Mouse (Mus musculus): ENCODE data around the gene Psmb7.

The Psmb7 gene

DNA sequence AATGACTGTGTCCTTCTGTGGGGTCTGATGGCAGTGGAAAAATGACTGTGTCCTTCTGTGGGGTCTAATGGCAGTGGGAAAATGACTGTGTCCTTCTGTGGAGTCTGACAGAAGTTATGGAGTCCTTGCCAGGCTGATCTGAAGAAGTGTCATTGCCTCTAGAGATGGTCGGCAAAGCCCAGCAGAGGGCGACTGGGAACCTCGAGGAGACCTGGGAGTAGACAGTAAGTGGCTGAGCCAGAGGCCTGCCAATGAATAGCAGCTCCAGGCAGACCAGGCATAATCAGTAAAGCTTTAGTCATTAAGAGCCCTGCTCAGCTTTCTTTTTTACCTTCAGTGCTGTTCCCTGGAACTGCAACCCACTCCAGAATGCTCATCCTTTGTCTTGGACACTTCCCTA lies 2.0 kb upstream of the Psmb7 start:
- in situ Hi-C loops (cut with MboI; ENCODE audit: low sequenced_read_pairs): no loop called here

DNA sequence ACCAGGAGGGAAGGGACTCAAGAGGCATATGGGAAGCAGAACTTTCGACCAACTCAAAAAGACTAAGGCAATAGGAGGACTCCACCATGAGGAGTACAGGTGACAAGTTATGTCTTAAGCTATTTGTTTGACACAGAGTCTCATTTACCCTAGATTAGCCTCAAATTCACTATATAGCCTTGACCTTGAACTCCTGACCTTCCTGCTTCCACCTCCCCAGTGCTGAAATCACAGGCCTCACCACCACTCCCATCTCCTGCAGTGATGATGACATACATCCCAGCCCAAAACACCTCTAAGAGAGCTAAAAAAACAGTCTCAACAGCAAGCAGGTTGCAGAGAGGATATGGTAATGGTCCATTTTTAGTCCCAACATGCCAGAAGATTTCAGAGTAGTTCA lies 2.1 kb downstream of the Psmb7 start:
- in situ Hi-C loops (cut with MboI; ENCODE audit: low sequenced_read_pairs): no loop called here

DNA sequence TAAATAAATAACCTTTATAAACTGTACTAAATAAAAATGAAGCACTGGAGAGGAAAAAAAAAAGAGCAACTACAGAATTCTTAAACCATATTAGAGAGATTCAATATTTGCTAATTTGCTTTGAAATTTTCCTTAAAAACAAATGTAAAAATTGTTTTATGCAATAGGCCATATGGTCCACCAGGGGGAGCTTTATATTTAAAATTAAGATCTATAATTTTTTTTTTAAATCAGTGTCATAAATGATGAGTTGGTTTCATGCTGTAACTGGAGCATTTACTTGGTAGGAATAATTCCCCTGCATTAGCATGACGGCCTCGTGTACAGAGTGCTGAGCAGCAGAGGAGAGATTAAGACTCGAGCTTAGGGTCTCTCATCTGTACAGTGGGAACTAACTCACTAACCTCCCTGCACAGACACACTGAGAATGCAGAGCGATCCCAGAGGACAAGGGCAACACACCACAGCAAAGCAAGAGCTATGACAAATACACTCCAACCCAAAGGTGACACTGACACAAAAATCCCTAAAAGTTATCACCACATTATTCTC lies 6.1 kb downstream of the Psmb7 start:
- in situ Hi-C loops (cut with MboI; ENCODE audit: low sequenced_read_pairs): no loop called here

DNA sequence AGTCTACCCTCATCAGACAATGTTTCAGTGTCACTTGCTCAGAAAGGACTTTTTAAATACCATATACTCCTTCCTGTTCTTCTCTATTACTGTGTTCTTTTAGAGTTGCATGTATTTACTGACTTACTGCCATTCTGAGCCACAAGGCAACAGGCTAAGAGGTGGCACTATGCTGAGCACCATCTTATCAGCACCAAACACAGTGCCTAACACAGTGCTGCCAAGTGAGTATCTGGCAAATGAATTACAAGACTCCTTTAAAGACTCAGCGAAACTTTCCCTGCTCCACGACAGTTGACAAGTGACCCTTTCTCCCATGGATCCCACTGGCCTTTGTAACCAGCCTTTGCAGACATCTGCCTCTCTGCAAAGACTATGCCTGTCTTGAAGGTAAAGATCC lies 13.3 kb downstream of the Psmb7 start:
- in situ Hi-C loops (cut with MboI; ENCODE audit: low sequenced_read_pairs): no loop called here

DNA sequence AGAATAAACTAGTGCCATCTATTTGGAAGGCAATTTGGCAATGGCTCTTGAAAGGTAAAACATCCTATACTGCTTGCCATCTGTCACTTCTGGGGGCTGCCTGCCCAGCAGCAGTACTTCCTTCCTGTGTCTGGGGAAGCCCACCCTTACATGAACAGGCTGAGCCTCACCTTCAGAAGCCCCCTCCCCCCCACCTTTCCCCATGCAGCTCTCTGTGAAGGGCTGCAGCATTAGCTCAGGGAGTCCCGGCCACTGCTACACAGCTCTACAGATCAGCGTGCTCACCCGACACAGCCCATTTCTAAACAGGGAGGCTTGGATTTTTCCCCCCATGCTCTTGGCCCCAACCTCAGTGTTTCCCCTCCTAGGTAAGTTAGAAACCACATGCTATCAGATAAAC lies 14.4 kb downstream of the Psmb7 start:
- in situ Hi-C loops (cut with MboI; ENCODE audit: low sequenced_read_pairs): no loop called here

DNA sequence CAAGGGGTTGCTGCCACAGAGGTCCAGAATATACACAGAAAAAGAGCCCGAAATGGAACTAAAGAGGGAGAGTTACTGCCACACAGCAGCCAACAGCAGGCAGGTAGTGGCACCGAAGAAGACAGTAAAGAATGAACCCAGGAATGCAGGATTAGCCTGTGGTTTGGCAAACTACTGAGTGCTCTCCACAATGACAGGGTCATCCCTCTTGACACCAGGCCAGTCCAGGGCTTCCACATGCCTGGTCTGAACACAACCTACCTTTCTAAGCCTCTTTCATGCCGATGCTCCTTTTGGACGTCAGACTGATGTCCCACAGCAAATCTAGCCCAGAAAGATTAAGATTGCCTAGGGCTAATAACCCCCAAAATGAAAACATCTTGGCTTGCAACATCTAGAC lies 15.1 kb downstream of the Psmb7 start:
- in situ Hi-C loops (cut with MboI; ENCODE audit: low sequenced_read_pairs): no loop called here

DNA sequence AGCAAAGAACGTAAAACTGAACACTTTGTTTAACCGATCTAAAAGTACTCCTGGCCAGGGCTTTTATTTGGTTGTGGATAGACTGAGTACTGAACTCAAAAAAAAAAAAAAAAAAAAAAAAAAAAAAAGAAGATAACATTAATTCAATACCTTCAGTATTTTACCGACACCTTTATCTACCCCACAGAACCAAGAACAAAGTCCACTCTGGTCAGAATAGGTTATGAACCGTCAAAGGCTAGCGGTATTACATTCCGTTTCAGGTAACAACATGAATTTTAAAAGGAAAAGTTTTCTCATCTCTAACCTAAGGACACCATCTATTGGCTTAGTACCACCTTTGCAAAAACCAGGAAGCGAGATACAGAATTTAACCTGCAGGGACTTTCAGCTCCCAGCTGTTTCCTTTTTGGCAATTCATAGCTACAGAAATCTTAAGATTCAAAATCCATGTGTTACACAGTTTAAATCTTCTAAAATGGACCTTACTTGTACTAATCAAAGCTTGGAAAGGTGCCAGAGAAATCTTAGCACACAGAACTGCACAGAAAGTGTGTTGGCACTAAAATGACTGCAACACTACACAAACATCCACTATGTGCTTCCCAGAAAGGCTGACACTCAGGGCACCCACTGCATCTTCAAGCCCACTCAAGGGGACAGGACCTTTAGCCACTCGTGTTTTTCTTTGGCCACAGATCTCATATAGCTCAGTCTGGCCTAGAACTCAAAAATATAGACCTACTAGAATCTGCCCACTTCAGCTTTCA lies 19.9 kb downstream of the Psmb7 start:
- in situ Hi-C loops (cut with MboI; ENCODE audit: low sequenced_read_pairs): no loop called here

DNA sequence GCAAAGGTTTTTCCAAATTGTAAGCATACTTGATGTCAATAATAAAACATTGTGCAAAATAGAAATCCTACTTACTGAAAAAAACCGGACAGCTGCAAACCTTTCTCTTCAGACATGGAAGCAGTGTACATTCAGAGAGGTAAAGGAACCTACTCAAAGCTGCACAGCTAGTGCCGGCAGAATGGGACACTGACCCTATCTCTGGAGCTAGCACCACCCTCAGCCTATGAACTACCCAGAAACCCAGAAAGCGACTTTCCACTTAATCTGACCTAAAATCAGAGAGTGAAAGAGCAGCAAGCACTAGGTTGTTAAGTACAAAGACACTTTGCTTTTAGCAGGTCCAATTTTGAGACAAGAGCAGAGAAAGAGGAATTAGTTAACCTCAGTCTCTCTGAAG lies 20.5 kb downstream of the Psmb7 start:
- in situ Hi-C loops (cut with MboI; ENCODE audit: low sequenced_read_pairs): no loop called here

DNA sequence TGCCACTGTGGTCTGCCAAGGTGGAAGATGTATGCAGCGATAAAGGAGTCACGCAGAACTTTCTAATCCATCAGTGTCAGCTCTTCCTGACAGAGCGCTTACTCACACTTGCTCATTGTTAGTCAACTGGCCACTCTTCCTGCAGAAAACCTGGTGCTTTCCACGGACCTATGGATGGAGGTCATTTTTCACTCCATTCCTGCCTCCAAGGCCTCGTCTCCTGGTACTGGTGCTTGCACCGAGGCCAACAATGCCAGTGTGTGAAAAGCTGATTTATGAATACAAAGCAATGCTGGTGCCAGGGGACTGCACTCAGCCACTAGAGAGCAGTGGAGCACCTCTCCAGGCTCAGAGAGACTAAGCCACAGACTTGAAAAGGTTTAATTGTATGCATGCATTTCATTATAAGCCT lies 22.3 kb downstream of the Psmb7 start:
- in situ Hi-C loops (cut with MboI; ENCODE audit: low sequenced_read_pairs): no loop called here

DNA sequence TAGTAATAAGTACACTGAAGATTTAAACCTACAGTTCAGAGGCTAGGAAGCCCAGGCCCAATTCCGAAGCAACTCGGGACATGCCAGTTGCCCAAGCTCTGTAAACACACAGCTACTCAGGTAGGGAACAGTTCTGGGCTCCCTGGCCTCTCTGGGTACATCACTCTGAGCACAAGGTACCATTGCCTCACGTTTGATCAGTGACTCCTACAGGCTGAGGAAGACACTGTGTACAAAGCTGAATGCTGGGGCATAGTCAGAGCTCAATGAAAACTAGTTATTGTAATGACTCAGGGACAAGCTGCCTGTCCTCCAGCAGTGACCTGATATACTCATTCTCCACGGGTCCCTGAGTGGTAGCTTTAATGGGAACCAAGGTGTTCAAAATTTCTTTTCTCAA lies 22.8 kb downstream of the Psmb7 start:
- in situ Hi-C loops (cut with MboI; ENCODE audit: low sequenced_read_pairs): no loop called here

DNA sequence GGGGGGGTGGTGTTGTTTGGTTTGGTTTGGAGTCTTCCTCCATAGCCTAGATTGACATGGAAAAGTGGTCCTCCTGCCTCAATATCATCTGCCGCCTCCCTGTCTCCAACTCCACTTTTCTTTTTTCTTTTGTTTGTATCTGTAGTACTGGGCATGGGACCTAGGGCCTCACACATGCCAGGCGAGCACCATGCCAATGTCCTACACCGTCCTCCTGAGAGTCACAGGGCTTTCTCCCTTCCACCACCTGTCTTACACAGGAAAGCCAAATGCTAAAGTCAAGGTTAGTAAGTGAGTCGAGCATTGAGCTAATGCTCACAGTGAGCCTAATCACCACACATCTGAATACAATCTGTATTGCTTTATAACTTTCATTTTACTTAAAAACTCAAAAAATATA lies 24.1 kb downstream of the Psmb7 start:
- in situ Hi-C loops (cut with MboI; ENCODE audit: low sequenced_read_pairs): no loop called here

DNA sequence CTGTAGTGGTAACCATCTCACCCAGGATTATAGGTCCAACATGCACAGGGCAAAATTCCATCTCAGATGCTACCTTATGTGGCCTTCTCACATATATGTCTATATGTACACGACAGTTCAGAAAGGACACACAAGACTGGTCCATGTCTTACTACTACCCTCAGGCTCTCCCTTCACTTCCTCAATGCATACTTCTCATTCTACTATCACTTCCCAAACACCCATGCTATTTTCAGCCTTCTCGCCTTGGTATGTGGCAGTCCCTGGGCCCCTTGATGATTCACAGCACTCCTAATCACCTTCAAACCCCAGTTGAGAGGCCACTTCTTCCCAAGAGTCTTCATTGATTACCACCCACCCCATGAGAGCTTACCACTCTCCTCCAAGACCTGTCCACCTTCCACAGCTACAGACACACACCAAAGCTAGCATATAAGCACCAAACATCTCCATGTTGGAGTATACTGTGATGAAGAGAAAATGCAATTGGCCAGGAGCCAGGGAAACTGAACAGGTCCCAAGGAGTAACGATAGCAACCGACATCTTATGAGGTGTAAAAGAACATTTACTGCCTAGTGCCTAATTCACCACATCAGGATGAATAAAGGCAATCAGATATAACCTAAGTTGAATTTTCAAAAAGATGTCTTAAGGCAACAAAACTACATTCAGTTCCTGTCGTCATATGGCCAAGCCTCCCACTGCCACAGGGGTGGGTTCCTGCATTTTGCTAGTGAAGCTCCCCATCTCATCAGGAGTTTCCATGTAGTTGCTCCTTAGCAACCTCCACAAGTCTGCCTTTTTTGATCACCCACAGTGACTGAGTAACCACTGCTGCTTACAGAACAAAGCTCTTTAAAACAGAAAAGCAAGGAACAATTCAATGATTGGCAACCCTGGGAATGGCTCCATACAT lies 26.7 kb downstream of the Psmb7 start:
- in situ Hi-C loops (cut with MboI; ENCODE audit: low sequenced_read_pairs): no loop called here

DNA sequence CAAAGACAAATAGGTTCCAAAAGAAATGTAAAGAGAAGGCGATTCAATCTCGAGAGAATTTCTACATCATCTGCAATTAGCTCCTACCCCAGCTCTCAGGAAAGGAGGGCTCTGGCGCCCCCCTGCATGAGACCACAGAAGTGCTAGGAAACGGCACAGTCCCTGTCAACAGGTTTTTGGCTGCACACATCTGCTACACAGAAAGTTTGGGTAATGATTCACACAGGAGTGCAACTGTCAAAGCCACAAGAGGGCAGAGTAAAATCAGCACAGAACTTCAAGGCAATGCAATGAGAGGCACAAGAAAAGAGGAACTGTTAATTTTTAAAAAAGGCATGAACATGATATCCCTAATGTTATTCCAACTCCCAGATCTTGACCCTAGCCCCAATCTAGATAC lies 27.8 kb downstream of the Psmb7 start:
- in situ Hi-C loops (cut with MboI; ENCODE audit: low sequenced_read_pairs): no loop called here

DNA sequence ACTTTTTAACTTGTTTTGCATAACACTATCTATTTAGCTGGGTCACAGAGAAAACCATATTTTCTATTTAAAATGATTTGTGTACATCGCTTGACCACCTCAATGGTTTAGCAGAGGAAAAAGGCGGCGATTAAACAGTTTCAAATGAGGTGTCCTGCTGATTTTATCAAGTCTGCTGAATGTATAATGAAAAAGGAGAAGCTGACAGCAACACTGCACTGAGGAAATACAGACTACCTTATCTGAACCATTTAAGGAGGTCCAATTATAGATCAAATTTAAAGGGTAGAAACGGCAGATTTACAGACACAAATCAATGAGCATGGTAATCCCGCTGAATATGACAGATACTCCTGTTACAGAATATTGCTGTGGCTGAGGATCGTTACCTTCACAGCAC lies 29.4 kb downstream of the Psmb7 start:
- in situ Hi-C loops (cut with MboI; ENCODE audit: low sequenced_read_pairs): no loop called here

DNA sequence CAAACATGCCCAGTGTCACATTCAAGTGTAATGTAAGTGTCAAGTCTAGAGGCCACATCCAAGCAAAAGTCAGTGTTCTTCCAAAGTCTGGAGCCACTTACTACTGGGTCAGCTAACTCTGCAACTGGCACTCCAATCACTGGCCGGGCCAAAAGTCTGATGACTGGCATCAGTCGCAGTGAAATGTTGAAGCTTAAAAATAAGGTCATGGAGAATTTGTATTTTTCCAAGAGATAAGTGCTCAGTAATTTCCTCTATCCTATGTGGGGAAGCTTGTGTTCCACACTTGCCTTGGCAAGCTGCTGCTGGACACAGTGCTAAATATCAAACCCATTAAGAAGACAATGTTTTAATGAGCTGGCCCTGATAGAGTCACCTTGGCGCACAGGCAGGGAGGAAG lies 30.3 kb downstream of the Psmb7 start:
- in situ Hi-C loops (cut with MboI; ENCODE audit: low sequenced_read_pairs): no loop called here

DNA sequence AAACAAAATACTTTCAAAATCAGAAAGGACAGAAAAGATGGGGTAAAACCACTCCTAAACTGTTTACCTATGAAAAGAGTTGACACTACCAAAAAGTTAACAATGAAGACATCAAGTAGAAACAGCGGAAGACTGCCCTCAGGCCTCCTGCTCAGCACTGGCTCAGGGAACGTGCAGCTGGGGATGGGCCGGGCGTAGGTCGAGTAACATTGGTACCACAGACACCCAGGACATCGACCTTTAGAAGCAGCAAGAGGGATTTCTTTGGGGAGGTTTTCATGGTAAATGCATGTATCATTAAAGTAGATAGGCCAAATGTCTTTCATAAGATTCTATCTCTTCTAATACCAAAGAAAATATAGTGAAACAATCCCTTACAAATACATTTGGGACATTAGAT lies 31.3 kb downstream of the Psmb7 start:
- in situ Hi-C loops (cut with MboI; ENCODE audit: low sequenced_read_pairs): no loop called here

DNA sequence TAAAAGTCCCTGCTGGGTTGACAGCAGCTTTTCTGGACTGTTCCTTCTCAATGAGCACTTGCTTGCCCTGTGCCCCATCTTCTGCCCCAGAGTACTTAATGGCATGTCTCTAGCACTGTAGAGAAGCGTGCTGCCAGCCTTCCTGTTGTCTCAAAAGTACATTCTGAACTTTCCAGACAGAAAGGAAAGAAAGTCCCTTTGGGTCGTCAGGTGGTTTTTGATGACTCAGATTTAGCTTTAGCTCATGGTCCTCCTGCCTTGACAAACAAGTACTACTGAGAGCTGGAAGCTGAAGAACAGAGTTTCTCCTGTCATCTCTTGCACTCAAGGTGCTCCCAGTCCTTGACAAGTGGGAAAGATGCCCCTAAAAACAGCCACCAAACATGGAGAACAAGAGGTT lies 33.7 kb downstream of the Psmb7 start:
- in situ Hi-C loops (cut with MboI; ENCODE audit: low sequenced_read_pairs): no loop called here

DNA sequence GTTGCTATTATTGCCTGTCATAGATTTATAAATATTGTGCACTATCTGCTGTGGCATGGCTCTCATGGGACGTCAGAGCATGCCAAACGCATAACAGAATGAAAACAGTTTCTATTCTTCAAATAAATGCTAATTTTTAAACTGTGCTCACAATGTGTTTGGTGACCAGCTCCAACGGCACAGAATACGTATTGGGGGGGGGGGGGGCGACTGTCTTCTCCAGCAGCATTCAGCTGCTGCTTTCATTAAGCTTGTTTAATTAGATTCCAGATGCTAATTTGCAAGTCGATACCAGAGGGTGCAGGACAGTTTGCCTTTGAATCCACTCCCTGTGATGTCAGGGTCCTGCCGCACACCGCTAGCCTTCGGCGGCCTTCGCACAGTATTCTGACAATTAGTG lies 34.6 kb downstream of the Psmb7 start:
- in situ Hi-C loops (cut with MboI; ENCODE audit: low sequenced_read_pairs): no loop called here

DNA sequence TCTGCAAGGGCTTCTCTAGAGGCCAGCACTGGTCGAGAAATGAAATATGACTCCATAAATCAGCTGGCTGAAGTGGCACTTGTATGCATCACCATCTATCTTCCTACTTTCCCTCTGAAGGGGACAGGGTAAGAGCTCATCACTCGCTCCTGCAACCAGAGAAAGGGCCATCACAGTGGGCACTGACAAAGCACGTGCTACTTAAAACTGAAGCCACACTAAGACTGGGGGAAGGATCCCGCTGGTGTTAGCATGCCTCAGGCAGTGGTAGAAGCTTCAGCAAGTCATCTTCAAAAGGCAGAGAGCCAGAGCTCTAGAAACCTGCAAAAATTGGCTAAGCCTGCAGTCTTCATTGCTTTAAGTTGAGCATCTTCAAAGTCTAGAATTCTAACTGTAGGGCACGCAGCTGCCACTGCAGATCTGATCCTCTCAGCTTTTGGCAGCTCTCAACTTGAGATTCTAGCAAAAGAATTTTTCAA lies 35.0 kb downstream of the Psmb7 start:
- in situ Hi-C loops (cut with MboI; ENCODE audit: low sequenced_read_pairs): no loop called here

DNA sequence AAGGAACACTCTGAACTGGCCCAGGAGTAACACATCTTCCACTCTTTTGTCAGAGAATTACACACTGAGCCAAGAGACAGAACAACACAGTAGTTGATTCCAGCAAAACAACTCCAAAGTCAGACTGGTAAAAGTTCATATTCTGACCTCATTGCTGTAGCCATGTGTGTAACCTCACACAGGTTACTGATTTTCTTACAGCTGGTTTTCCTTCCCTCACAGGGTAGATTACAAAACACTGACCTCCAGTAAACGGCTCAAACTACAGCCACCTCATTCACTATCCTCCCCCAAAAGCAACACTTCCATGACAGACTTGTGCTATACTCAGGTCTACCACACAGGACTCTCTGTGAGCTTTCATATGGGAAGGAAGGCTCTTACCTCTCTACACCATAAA lies 36.2 kb downstream of the Psmb7 start:
- in situ Hi-C loops (cut with MboI; ENCODE audit: low sequenced_read_pairs): no loop called here

DNA sequence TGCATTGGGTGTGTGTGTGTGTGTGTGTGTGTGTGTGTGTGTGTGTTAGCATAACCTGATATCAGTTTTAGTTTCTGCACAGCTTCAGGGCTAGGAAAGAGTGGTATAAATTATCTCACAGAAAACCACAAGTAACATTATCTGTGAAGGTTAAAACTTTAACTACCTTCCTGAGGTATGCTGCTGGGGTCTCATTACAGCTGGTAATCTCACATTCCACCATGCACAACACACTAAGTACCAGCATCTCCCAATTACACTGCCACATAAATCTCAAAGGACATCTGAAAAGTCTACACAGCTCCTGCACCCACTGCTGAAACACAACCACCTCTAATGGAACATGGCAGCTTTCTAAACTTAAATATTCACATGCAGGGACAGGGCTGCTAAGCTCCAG lies 43.0 kb downstream of the Psmb7 start:
- in situ Hi-C loops (cut with MboI; ENCODE audit: low sequenced_read_pairs): no loop called here

DNA sequence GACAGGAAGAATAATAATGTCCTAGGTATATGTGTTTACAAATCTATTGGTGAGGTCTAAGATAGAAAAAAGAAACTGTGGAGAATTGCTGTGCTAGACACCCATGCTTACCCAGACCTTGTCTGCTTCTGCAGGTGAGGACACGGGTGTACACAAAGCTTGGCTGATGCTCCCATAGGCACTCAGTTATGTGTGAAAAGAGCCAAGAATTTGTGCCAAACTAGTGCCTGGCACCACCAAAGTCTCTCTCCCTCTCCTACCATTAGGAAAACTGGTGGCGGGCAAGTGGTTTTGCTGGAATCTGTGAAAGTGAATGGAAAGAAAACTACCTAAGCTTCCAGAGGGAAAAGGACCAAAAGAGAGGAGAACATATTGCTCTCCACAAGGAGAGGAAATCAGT lies 45.5 kb downstream of the Psmb7 start:
- in situ Hi-C loops (cut with MboI; ENCODE audit: low sequenced_read_pairs): no loop called here

Data from CH12F3 (cell line).